8 mouse cellular contexts compared by ENCODE assay signal in the genomic region with DNA sequence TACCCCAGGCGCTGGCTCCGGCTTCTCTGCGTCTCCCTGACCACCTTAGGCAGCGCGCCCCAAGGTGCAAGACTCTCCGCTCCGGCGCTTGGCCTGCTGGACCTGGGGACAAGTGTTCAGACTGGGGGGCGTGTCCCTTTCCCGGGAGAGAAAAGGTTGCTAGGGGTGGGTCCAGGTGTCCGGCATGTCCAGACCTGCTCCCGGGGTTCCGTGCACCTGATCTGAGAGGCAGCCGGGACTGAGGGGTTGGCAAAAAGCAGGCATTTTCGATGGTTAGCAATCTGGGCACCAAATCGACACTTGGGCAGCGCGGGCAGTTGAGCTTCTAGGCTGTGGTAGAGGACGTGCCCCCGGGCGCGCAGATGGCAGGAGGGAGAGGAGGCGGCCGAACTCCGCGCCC. TPM values are rescaled to one million over a fixed set of nuclear protein-coding genes. Genes with fewer than 3 reads are reported as not detected.
DNase-seq lines count a peak whose midpoint lies in the region; ATAC-seq and TF ChIP-seq lines count a peak whose summit lies in the region.

No protein-coding gene starts in this region.

- no peak overlapping the region for H3K9ac ChIP-seq in heart, embryonic 11.5 days (ENCODE audit: low read depth, low read length)
- peak overlapping the region; percentile 81 for H3K9ac ChIP-seq in forebrain, postnatal 0 days
- no peak overlapping the region for H3K9ac ChIP-seq in limb, embryonic 15.5 days

- no peaks in the 10 kb centered on the region for H3K9me3 ChIP-seq in heart, embryonic 11.5 days (replicated peaks; ENCODE audit: control insufficient read depth, low read length)
- no peaks in the 10 kb centered on the region for H3K9me3 ChIP-seq in forebrain, postnatal 0 days (ENCODE audit: low read length)
- no peaks in the 10 kb centered on the region for H3K9me3 ChIP-seq in limb, embryonic 15.5 days

- no peak for ATAC-seq in heart, embryonic 11.5 days (replicated peaks; ENCODE audit: insufficient number of reproducible peaks, low FRiP score, low TSS enrichment)
- ATAC-seq in forebrain, postnatal 0 days: no peak
- ATAC-seq in limb, embryonic 15.5 days (ENCODE audit: insufficient number of reproducible peaks, low FRiP score, low TSS enrichment, low read depth): no peak
- no peak for ATAC-seq in megakaryocyte, adult 5-6 weeks (ENCODE audit: poor library complexity, severe bottlenecking)
- no peak for ATAC-seq in erythroblast, adult 5-6 weeks (replicated peaks; ENCODE audit: low FRiP score, poor library complexity, severe bottlenecking)

- peaks cover 10% of the 10 kb centered on the region for H3K4me1 ChIP-seq in heart, embryonic 11.5 days (ENCODE audit: control insufficient read depth, insufficient read depth, low read length)
- peaks cover 35% of the 10 kb centered on the region for H3K4me1 ChIP-seq in forebrain, postnatal 0 days (ENCODE audit: insufficient read depth)
- H3K4me1 ChIP-seq in limb, embryonic 15.5 days: peaks cover 18% of the 10 kb centered on the region

- no peak for DNase-seq in heart, postnatal 10 days
- peak; percentile 52 for DNase-seq in brain, adult 2 months (ENCODE audit: low read depth, low spot score)
- DNase-seq in forebrain, postnatal 0 days: peak; percentile 34
- DNase-seq in adipocyte (ENCODE audit: low spot score): no peak

- peak overlapping the region; percentile 39 for H3K4me3 ChIP-seq in heart, embryonic 11.5 days (ENCODE audit: low read depth, low read length)
- peak overlapping the region; percentile 80 for H3K4me3 ChIP-seq in forebrain, postnatal 0 days (ENCODE audit: low read depth, low read length)
- H3K4me3 ChIP-seq in limb, embryonic 15.5 days: peak overlapping the region; percentile 39

- peaks cover 65% of the 10 kb centered on the region for H3K27me3 ChIP-seq in heart, embryonic 11.5 days (ENCODE audit: control insufficient read depth, insufficient read depth, low read length)
- H3K27me3 ChIP-seq in forebrain, postnatal 0 days (ENCODE audit: insufficient read depth, low read length): no peaks in the 10 kb centered on the region
- peaks cover 75% of the 10 kb centered on the region for H3K27me3 ChIP-seq in limb, embryonic 15.5 days

- no peak overlapping the region for H3K27ac ChIP-seq in heart, embryonic 11.5 days (ENCODE audit: low read depth, low read length)
- peak overlapping the region; percentile 91 for H3K27ac ChIP-seq in forebrain, postnatal 0 days (ENCODE audit: low read depth, low read length)
- H3K27ac ChIP-seq in limb, embryonic 15.5 days: no peak overlapping the region

- WGBS in heart, embryonic 11.5 days (ENCODE audit: insufficient replicate concordance): 4% methylated on average over 26 of the region's 26 CpGs
- 2% methylated on average over 26 of the region's 26 CpGs for WGBS in forebrain, postnatal 0 days
- WGBS in limb, embryonic 15.5 days: 4% methylated on average over 26 of the region's 26 CpGs

- no peaks in the 10 kb centered on the region for H3K36me3 ChIP-seq in heart, embryonic 11.5 days (ENCODE audit: control insufficient read depth, insufficient read depth, low read length)
- no peaks in the 10 kb centered on the region for H3K36me3 ChIP-seq in forebrain, postnatal 0 days (ENCODE audit: insufficient read depth)
- H3K36me3 ChIP-seq in limb, embryonic 15.5 days: no peaks in the 10 kb centered on the region

- H3K4me2 ChIP-seq in heart, embryonic 11.5 days: peak overlapping the region; percentile 81
- H3K4me2 ChIP-seq in forebrain, postnatal 0 days (ENCODE audit: low read depth): peak overlapping the region; percentile 81
- peak overlapping the region; percentile 77 for H3K4me2 ChIP-seq in limb, embryonic 15.5 days

- intact Hi-C loops in heart, postnatal 10 days (cut with DNase I): no loop called here

- no peak for TF ChIP-seq CTCF in forebrain, postnatal 0 days (IDR thresholded peaks at IDR 0.05; ENCODE audit: low read depth)

RNA-seq across cellular contexts. Expression of a gene that starts 4.7 kb away (rescaled TPM):
- polyA plus RNA-seq in heart, embryonic 11.5 days (2014; fragmentation: Nextera tagmentation; extraction: Ambion mirVana): 0.23 TPM in 1 of 2 replicates, not detected in the other
- total RNA-seq in heart, postnatal 10 days (2021): not detected
- 28.9 and 42.6 TPM in 2 replicates for total RNA-seq in forebrain, postnatal 0 days (2014; rRNA removed)
- polyA plus RNA-seq in forebrain, postnatal 0 days (2015; fragmentation: Nextera tagmentation; extraction: Ambion mirVana): 13.4 and 19.6 TPM in 2 replicates
- 0.23 and 0.31 TPM in 2 replicates for polyA plus RNA-seq in limb, embryonic 15.5 days (2015; fragmentation: Nextera tagmentation; extraction: Ambion mirVana)
- total RNA-seq in megakaryocyte, adult 5-6 weeks (2015): not detected in 2 replicates
- total RNA-seq in megakaryocyte, adult 5-6 weeks (2017): not detected in 2 replicates
- not detected in 2 replicates for total RNA-seq in erythroblast, adult 5-6 weeks (2015; ENCODE audit: low replicate concordance)
- total RNA-seq in erythroblast, adult 5-6 weeks (2017; ENCODE audit: low replicate concordance): not detected in 2 replicates

RNA-seq across cellular contexts. Expression of a gene that starts 31.7 kb away (rescaled TPM):
- polyA plus RNA-seq in heart, embryonic 11.5 days (2014; fragmentation: Nextera tagmentation; extraction: Ambion mirVana): 1.0 and 1.6 TPM in 2 replicates
- total RNA-seq in heart, postnatal 10 days (2021): under 1 TPM; 0.60 to 0.92 TPM
- 22.6 and 22.7 TPM in 2 replicates for total RNA-seq in forebrain, postnatal 0 days (2014; rRNA removed)
- polyA plus RNA-seq in forebrain, postnatal 0 days (2015; fragmentation: Nextera tagmentation; extraction: Ambion mirVana): 15.9 and 16.6 TPM in 2 replicates
- 3.0 and 4.7 TPM in 2 replicates for polyA plus RNA-seq in limb, embryonic 15.5 days (2015; fragmentation: Nextera tagmentation; extraction: Ambion mirVana)
- not detected in 2 replicates for total RNA-seq in megakaryocyte, adult 5-6 weeks (2015)
- not detected in 2 replicates for total RNA-seq in megakaryocyte, adult 5-6 weeks (2017)
- total RNA-seq in erythroblast, adult 5-6 weeks (2015; ENCODE audit: low replicate concordance): not detected in 2 replicates
- total RNA-seq in erythroblast, adult 5-6 weeks (2017; ENCODE audit: low replicate concordance): not detected in 2 replicates

Comparison
In these comparisons a context has a peak if more than half of its experiments do, and no peak if none do; other contexts are left out.
1. DNase-seq: peak in brain, adult 2 months (single experiment) and forebrain, postnatal 0 days (single experiment); none in heart, postnatal 10 days (0 of 2) and adipocyte (single experiment).
2. RNA of a gene that starts 4.7 kb away (total RNA-seq): 28.9 to 42.6 TPM in forebrain, postnatal 0 days; not detected in heart, postnatal 10 days, not detected in megakaryocyte, adult 5-6 weeks and not detected in erythroblast, adult 5-6 weeks; every median in the first group is over 10 times any median in the second.
3. RNA of a gene that starts 31.7 kb away (total RNA-seq): 22.6 to 22.7 TPM in forebrain, postnatal 0 days; 0.60 to 0.92 TPM in heart, postnatal 10 days, not detected in megakaryocyte, adult 5-6 weeks and not detected in erythroblast, adult 5-6 weeks; every median in the first group is over 10 times any median in the second.
4. Peak in every context shown above with its lines, with median percentiles within 50 percentile points of each other: H3K4me2 ChIP-seq and H3K4me3 ChIP-seq.